Mouse (Mus musculus): Measurements from ENCODE around the gene Diaph3. TPM values are rescaled to one million over a fixed set of nuclear protein-coding genes. Genes with fewer than 3 reads are reported as not detected.

The Diaph3 gene
- polyA plus RNA-seq, 1 experiment from 2014 or later: 12.1 TPM

- 85% methylated on average over 6 of the region's 6 CpGs for WGBS
- Histone ChIP-seq H3K27ac (replicated peaks) (no peak overlapping the region), H3K36me3 (peaks cover under 1% of the 10 kb centered on the region; the same call in 1 of the 2 replicates), H3K9me3 (replicated peaks) (no peaks in the 10 kb centered on the region), H3K4me1 (peaks cover 7% of the 10 kb centered on the region), H3K4me3 (no peak overlapping the region), H3K27me3 (ENCODE audit: low read depth, poor library complexity, severe bottlenecking) (no peaks in the 10 kb centered on the region)
- no peak for DNase-seq (ENCODE audit: low spot score)
These were observed 352.0 kb downstream of the Diaph3 start for GRCm38 (mm10) chr14:86788880-86789641.

- peaks cover 7% of the 10 kb centered on the region for H3K4me1 ChIP-seq
- no peak overlapping the region for H3K4me3 ChIP-seq
- H3K36me3 ChIP-seq: no peaks in the 10 kb centered on the region
- DNase-seq (ENCODE audit: low spot score): peak; percentile 24
- no peak overlapping the region; the same call in 1 of the 2 replicates for H3K27ac ChIP-seq (replicated peaks)
- H3K27me3 ChIP-seq (ENCODE audit: low read depth, poor library complexity, severe bottlenecking): no peaks in the 10 kb centered on the region
- H3K9me3 ChIP-seq (replicated peaks): no peaks in the 10 kb centered on the region
- 45% methylated on average over 8 of the region's 8 CpGs for WGBS
These were observed 354.2 kb downstream of the Diaph3 start for GRCm38 (mm10) chr14:86786866-86787265.

- DNase-seq (ENCODE audit: low spot score): no peak
- no peaks in the 10 kb centered on the region for H3K27me3 ChIP-seq (ENCODE audit: low read depth, poor library complexity, severe bottlenecking)
- peaks cover 3% of the 10 kb centered on the region for H3K4me1 ChIP-seq
- WGBS: 72% methylated on average over 6 of the region's 6 CpGs
- no peaks in the 10 kb centered on the region for H3K36me3 ChIP-seq
- no peaks in the 10 kb centered on the region for H3K9me3 ChIP-seq (replicated peaks)
- no peak overlapping the region for H3K4me3 ChIP-seq
- no peak overlapping the region for H3K27ac ChIP-seq (replicated peaks)
These were observed 359.3 kb downstream of the Diaph3 start for GRCm38 (mm10) chr14:86781553-86782273.

- no peak for DNase-seq (ENCODE audit: low spot score)
- 93% methylated on average over 2 of the region's 2 CpGs for WGBS
These were observed 367.7 kb downstream of the Diaph3 start for GRCm38 (mm10) chr14:86773311-86773710.

GRCm38 (mm10) chr14:86772176-86773150 lies 368.6 kb downstream of the Diaph3 start:
- H3K27ac ChIP-seq (replicated peaks): no peak overlapping the region
- H3K4me3 ChIP-seq: no peak overlapping the region
- no peaks in the 10 kb centered on the region for H3K27me3 ChIP-seq (ENCODE audit: low read depth, poor library complexity, severe bottlenecking)
- H3K9me3 ChIP-seq (replicated peaks): no peaks in the 10 kb centered on the region
- H3K36me3 ChIP-seq: no peaks in the 10 kb centered on the region
- 76% methylated on average over 14 of the region's 14 CpGs for WGBS
- DNase-seq (ENCODE audit: low spot score): no peak
- H3K4me1 ChIP-seq: peaks cover 6% of the 10 kb centered on the region; the same call in 1 of the 2 replicates

More at GRCm38 (mm10) chr14:86773311-86773710, 367.7 kb downstream of the Diaph3 start:
- no peak overlapping the region for H3K27ac ChIP-seq (replicated peaks)
- no peak overlapping the region for H3K4me3 ChIP-seq
- H3K9me3 ChIP-seq (replicated peaks): no peaks in the 10 kb centered on the region
- H3K27me3 ChIP-seq (ENCODE audit: low read depth, poor library complexity, severe bottlenecking): no peaks in the 10 kb centered on the region
- peaks cover 6% of the 10 kb centered on the region; the same call in 1 of the 2 replicates for H3K4me1 ChIP-seq
- no peaks in the 10 kb centered on the region for H3K36me3 ChIP-seq

GRCm38 (mm10) chr14:86764286-86764685 lies 376.7 kb downstream of the Diaph3 start:
- WGBS: 72% methylated on average over 2 of the region's 2 CpGs
- H3K36me3 ChIP-seq: no peaks in the 10 kb centered on the region

GRCm38 (mm10) chr14:86757604-86758520 lies 383.2 kb downstream of the Diaph3 start:
- Histone ChIP-seq H3K9me3 (replicated peaks) (no peaks in the 10 kb centered on the region), H3K36me3 (no peaks in the 10 kb centered on the region), H3K27ac (replicated peaks) (no peak overlapping the region), H3K4me3 (no peak overlapping the region), H3K27me3 (ENCODE audit: low read depth, poor library complexity, severe bottlenecking) (no peaks in the 10 kb centered on the region), H3K4me1 (peaks cover 5% of the 10 kb centered on the region; the same call in 1 of the 2 replicates)
- no peak for DNase-seq (ENCODE audit: low spot score)
- WGBS: 86% methylated on average over 9 of the region's 9 CpGs

More at GRCm38 (mm10) chr14:86764286-86764685, 376.7 kb downstream of the Diaph3 start:
- H3K4me1 ChIP-seq: no peaks in the 10 kb centered on the region; the same call in 1 of the 2 replicates
- no peak overlapping the region for H3K27ac ChIP-seq (replicated peaks)
- no peak overlapping the region for H3K4me3 ChIP-seq
- H3K27me3 ChIP-seq (ENCODE audit: low read depth, poor library complexity, severe bottlenecking): no peaks in the 10 kb centered on the region
- H3K9me3 ChIP-seq (replicated peaks): no peaks in the 10 kb centered on the region
- no peak for DNase-seq (ENCODE audit: low spot score)

- no peaks in the 10 kb centered on the region for H3K27me3 ChIP-seq (ENCODE audit: low read depth, poor library complexity, severe bottlenecking)
- no peak overlapping the region for H3K4me3 ChIP-seq
- 86% methylated on average over 4 of the region's 4 CpGs for WGBS
- H3K4me1 ChIP-seq: peaks cover 8% of the 10 kb centered on the region; the same call in 1 of the 2 replicates
- no peaks in the 10 kb centered on the region for H3K36me3 ChIP-seq
- no peaks in the 10 kb centered on the region for H3K9me3 ChIP-seq (replicated peaks)
- no peak overlapping the region for H3K27ac ChIP-seq (replicated peaks)
- DNase-seq (ENCODE audit: low spot score): no peak
These were observed 383.9 kb downstream of the Diaph3 start for GRCm38 (mm10) chr14:86757132-86757531.

GRCm38 (mm10) chr14:86750351-86750750 lies 390.7 kb downstream of the Diaph3 start:
- H3K9me3 ChIP-seq (replicated peaks): no peaks in the 10 kb centered on the region
- DNase-seq (ENCODE audit: low spot score): no peak
- no peaks in the 10 kb centered on the region for H3K27me3 ChIP-seq (ENCODE audit: low read depth, poor library complexity, severe bottlenecking)
- no peak overlapping the region for H3K4me3 ChIP-seq
- peaks cover 6% of the 10 kb centered on the region; the same call in 1 of the 2 replicates for H3K36me3 ChIP-seq
- 92% methylated on average over 7 of the region's 7 CpGs for WGBS
- peaks cover 33% of the 10 kb centered on the region for H3K4me1 ChIP-seq
- H3K27ac ChIP-seq (replicated peaks): no peak overlapping the region

GRCm38 (mm10) chr14:86749425-86749824 lies 391.6 kb downstream of the Diaph3 start:
- DNase-seq (ENCODE audit: low spot score): no peak

GRCm38 (mm10) chr14:86748876-86749275 lies 392.2 kb downstream of the Diaph3 start:
- 10% methylated on average over 7 of the region's 7 CpGs for WGBS
- peaks cover 33% of the 10 kb centered on the region for H3K4me1 ChIP-seq
- peak overlapping the region; percentile 76 for H3K27ac ChIP-seq (replicated peaks)
- peaks cover 6% of the 10 kb centered on the region; the same call in 1 of the 2 replicates for H3K36me3 ChIP-seq
- H3K9me3 ChIP-seq (replicated peaks): no peaks in the 10 kb centered on the region
- peak; percentile 73 for DNase-seq (ENCODE audit: low spot score)
- H3K27me3 ChIP-seq (ENCODE audit: low read depth, poor library complexity, severe bottlenecking): no peaks in the 10 kb centered on the region
- peak overlapping the region; percentile 35 for H3K4me3 ChIP-seq

More at GRCm38 (mm10) chr14:86749425-86749824, 391.6 kb downstream of the Diaph3 start:
- Histone ChIP-seq H3K27me3 (ENCODE audit: low read depth, poor library complexity, severe bottlenecking) (no peaks in the 10 kb centered on the region), H3K27ac (replicated peaks) (peak overlapping the region; percentile 76; the same call in 1 of the 2 replicates), H3K36me3 (peaks cover 6% of the 10 kb centered on the region; the same call in 1 of the 2 replicates), H3K4me1 (peaks cover 33% of the 10 kb centered on the region), H3K4me3 (no peak overlapping the region), H3K9me3 (replicated peaks) (no peaks in the 10 kb centered on the region)
- WGBS: 69% methylated on average over 4 of the region's 4 CpGs

Measured in midbrain, embryonic 10.5 days (tissue).